Mouse (Mus musculus) spleen, postnatal 36 days (tissue): ENCODE data around the gene Mmp7.

Source experiments
- DNase-seq, 2 experiments: peaks; one replicate each; pipeline ENCODE4 v3.0.0; 2022; ENCODE audit warnings: low spot score in 2 of 2, mixed read lengths in 1 of 2

Gene Mmp7

GRCm38 (mm10) chr9:7691790-7692189 is at the start of gene Mmp7:
Gene Mmp7 (plus strand): TSS chr9:7692090.
- DNase-seq = no peak

GRCm38 (mm10) chr9:7647901-7648300 is 44.0 kb upstream of the Mmp7 start:
- DNase-seq = no peak

- no peak for DNase-seq
These were observed 41.3 kb upstream of the Mmp7 start for GRCm38 (mm10) chr9:7650397-7651180.

- DNase-seq = no peak
These were observed 39.4 kb upstream of the Mmp7 start for GRCm38 (mm10) chr9:7652351-7653085.

GRCm38 (mm10) chr9:7657946-7658345 is 33.9 kb upstream of the Mmp7 start:
- DNase-seq = no peak

- DNase-seq = no peak
These were observed 32.3 kb upstream of the Mmp7 start for GRCm38 (mm10) chr9:7659469-7660020.

- DNase-seq = no peak
These were observed 30.5 kb upstream of the Mmp7 start for GRCm38 (mm10) chr9:7661371-7661770.

- no peak for DNase-seq
These were observed 22.2 kb upstream of the Mmp7 start for GRCm38 (mm10) chr9:7669674-7670073.

GRCm38 (mm10) chr9:7672985-7673384 is 18.9 kb upstream of the Mmp7 start:
- no peak for DNase-seq

GRCm38 (mm10) chr9:7678154-7678837 is 13.6 kb upstream of the Mmp7 start:
- DNase-seq = no peak

GRCm38 (mm10) chr9:7682081-7682618 is 9.7 kb upstream of the Mmp7 start:
- no peak for DNase-seq

GRCm38 (mm10) chr9:7686024-7686423 is 5.9 kb upstream of the Mmp7 start:
- no peak for DNase-seq

GRCm38 (mm10) chr9:7689799-7690198 is 2.1 kb upstream of the Mmp7 start:
- DNase-seq = no peak

- no peak for DNase-seq
These were observed 2.1 kb downstream of the Mmp7 start for GRCm38 (mm10) chr9:7693961-7694360.

- no peak for DNase-seq
These were observed 3.8 kb downstream of the Mmp7 start for GRCm38 (mm10) chr9:7695646-7696045.

GRCm38 (mm10) chr9:7708698-7709097 is 16.8 kb downstream of the Mmp7 start:
- no peak for DNase-seq

- no peak for DNase-seq
These were observed 19.3 kb downstream of the Mmp7 start for GRCm38 (mm10) chr9:7711196-7711595.

- DNase-seq = peak; percentile 45 to 63
These were observed 22.4 kb downstream of the Mmp7 start for GRCm38 (mm10) chr9:7714062-7714907.

- DNase-seq = no peak
These were observed 23.0 kb downstream of the Mmp7 start for GRCm38 (mm10) chr9:7714908-7715175.

GRCm38 (mm10) chr9:7721543-7721942 is 29.7 kb downstream of the Mmp7 start:
- no peak for DNase-seq

GRCm38 (mm10) chr9:7728997-7729396 is 37.1 kb downstream of the Mmp7 start:
- DNase-seq = no peak
